Mouse (Mus musculus) testis, adult 2 months (tissue): ENCODE measurements around the gene Entpd1. TPM values are rescaled to one million over a fixed set of nuclear protein-coding genes. Genes with fewer than 3 reads are reported as not detected.

Experiments used
- H3K27ac ChIP-seq: fragments of 200-500 bp; 2 replicates; pipeline ENCODE4 v1.5.1; 2012; ENCODE audit warnings: low read depth, low read length; ENCODE audit not compliant: control insufficient read depth, insufficient read depth
- H3K27me3 ChIP-seq: fragments of 200-500 bp; 2 replicates; pipeline ENCODE4 v1.6.1; 2012; ENCODE audit warnings: mild to moderate bottlenecking, low read length, moderate library complexity; ENCODE audit not compliant: control insufficient read depth, insufficient read depth
- H3K36me3 ChIP-seq: fragments of 200-500 bp; 2 replicates; pipeline ENCODE4 v1.6.1; 2012; ENCODE audit warnings: mild to moderate bottlenecking, low read length; ENCODE audit not compliant: control insufficient read depth, insufficient read depth
- H3K4me1 ChIP-seq: fragments of 200-500 bp; 2 replicates; pipeline ENCODE4 v1.6.1; 2012; ENCODE audit warnings: low read length; ENCODE audit not compliant: control insufficient read depth, insufficient read depth
- H3K4me3 ChIP-seq: fragments of 200-500 bp; 2 replicates; pipeline ENCODE4 v1.5.1; 2012; ENCODE audit warnings: low read depth, mild to moderate bottlenecking, low read length, moderate library complexity, mixed read lengths; ENCODE audit not compliant: control insufficient read depth
- CTCF ChIP-seq: fragments of 200-500 bp; IDR thresholded peaks from 2 replicates; pipeline ENCODE4 v1.5.1; 2012; ENCODE audit warnings: low read depth, mild to moderate bottlenecking, inconsistent platforms, low read length, moderate library complexity; ENCODE audit not compliant: control insufficient read depth, insufficient read depth, insufficient replicate concordance
- POLR2A ChIP-seq: fragments of 200-500 bp; IDR thresholded peaks from 2 replicates; pipeline ENCODE4 v1.6.1; 2012; ENCODE audit warnings: low read depth, mild to moderate bottlenecking, inconsistent platforms, low read length, moderate library complexity; ENCODE audit not compliant: control insufficient read depth
- polyA plus RNA-seq: library from polyadenylated mRNA; depleted of rRNA; stranded (reverse); fragments of >200 nt; gene quantifications from 2 replicates; pipeline ENCODE4 v1.2.3, GENCODE M21; 2012; rRNA removed

The Entpd1 gene
- polyA plus RNA-seq, 1 experiment, result 41.4 TPM

GRCm38 (mm10) chr19:40788004-40788714, 176.0 kb downstream of the Entpd1 start:
- no peaks in the 10 kb centered on the region for H3K4me1 ChIP-seq
- H3K36me3 ChIP-seq, result no peaks in the 10 kb centered on the region
- no peak overlapping the region for H3K27ac ChIP-seq
- TF ChIP-seq CTCF (no peak), POLR2A (no peak)
- no peak overlapping the region for H3K4me3 ChIP-seq
- H3K27me3 ChIP-seq, result no peaks in the 10 kb centered on the region

DNA sequence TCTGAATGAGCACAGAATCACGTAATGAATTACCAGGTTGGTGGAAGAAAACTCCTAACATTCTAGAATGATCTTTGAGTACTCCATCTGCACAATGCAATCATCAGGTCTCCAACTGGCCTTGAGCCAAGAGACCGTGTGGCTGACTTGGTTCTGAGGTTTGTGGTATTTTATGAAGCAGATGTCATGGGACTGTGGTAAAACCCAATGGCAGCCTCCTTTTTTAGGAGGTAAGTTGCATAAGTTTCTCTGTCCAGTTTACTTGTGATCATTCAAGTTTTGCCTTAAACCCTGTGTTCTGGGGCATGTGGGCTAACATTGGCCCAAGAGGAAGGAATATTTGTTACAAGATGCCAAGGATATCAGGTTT, 176.5 kb downstream of the Entpd1 start:
- H3K27me3 ChIP-seq, result no peaks in the 10 kb centered on the region
- H3K36me3 ChIP-seq, result no peaks in the 10 kb centered on the region
- no peak overlapping the region for H3K27ac ChIP-seq
- H3K4me3 ChIP-seq, result no peak overlapping the region
- TF ChIP-seq POLR2A, result no peak
- no peak for TF ChIP-seq CTCF
- no peaks in the 10 kb centered on the region for H3K4me1 ChIP-seq

Other genes with a start within 250 kb of the Entpd1 start
- 12.9 and 13.0 TPM in 2 replicates for gene Sorbs1, start 98.6 kb upstream of the Entpd1 start, polyA plus RNA-seq
- 4.3 and 4.8 TPM in 2 replicates for gene Aldh18a1, start 23.9 kb upstream of the Entpd1 start, polyA plus RNA-seq
- 24.0 and 27.8 TPM in 2 replicates for gene Tctn3, start 133 bp upstream of the Entpd1 start, polyA plus RNA-seq
- 10.7 and 11.3 TPM in 2 replicates for gene Cc2d2b, start 136.4 kb downstream of the Entpd1 start, polyA plus RNA-seq
- gene Ccnj, start 218.9 kb downstream of the Entpd1 start, polyA plus RNA-seq, result 1.7 TPM in 2 replicates